Mouse (Mus musculus) brain, embryonic 18.5 days (tissue): ENCODE results near the gene Col2a1.

ENCODE experiments used
- DNase-seq: peaks from one replicate; pipeline ENCODE4 v3.0.0-alpha.2; 2012; ENCODE audit warnings: low read depth, low spot score

The Col2a1 gene

GRCm38 (mm10) chr15:98002991-98003821, 1.3 kb downstream of the Col2a1 start:
- DNase-seq, result no peak

GRCm38 (mm10) chr15:98002113-98002990, 2.1 kb downstream of the Col2a1 start:
- no peak for DNase-seq

DNA sequence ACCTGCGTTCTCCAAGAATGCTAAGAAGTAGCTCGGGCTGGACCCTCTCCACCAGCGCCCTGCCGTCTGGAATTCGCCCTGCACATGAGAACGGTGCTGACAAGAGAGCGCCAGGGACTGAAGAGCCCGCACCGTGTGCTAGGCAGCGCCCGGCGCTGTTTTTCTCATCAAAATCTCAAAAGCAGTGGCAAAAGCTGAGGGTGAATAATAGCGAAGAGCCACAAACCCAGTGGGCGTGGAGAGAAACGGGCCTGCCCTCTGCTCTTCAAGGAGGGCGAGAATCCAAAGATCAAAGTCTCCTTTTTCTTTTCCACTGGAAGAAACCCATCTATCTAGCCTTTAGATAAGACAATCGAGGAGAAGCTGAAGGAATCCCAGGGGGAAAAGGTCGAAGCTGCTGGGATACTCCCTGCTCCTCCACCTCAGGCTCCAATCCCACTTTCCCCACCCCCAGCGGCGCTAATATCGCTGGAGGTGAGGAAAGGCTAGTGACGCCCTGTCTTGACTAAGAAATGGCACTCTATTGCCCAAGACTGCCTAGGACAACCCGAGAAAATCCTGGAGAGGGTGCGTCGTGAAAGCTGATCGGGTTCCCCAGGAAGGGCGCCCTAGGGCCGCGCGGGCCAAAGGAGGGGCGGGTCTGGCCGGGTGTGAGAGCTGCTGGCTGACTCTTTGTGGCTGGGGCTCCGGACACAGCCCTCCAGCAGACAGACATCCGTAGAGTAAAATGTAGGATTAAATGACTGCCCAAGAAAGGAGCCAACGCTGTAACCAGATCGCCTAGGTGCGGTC, 3.0 kb downstream of the Col2a1 start:
- DNase-seq, result no peak

- DNase-seq, result no peak
These were observed 4.5 kb downstream of the Col2a1 start for GRCm38 (mm10) chr15:97999991-98000390.

DNA sequence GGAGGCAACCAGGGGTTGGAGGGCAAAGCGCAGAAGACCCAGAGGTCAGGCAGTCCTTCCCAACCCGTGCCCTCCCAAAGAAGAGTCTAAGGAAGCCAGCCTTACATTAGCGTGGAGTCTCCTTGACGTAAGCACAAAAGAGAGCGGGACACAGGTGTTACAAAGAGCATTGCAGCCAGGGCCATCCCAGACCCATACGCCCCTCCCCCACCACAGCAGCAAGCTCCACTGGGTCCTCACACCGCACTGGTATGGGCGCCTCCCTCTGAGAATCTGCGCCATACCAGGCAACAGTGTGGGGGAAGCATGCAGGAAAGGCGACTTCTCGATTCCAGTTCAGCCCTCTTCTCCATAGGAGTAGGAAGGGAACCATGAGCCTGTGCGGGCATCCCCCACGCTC, 4.9 kb downstream of the Col2a1 start:
- DNase-seq, result no peak

DNA sequence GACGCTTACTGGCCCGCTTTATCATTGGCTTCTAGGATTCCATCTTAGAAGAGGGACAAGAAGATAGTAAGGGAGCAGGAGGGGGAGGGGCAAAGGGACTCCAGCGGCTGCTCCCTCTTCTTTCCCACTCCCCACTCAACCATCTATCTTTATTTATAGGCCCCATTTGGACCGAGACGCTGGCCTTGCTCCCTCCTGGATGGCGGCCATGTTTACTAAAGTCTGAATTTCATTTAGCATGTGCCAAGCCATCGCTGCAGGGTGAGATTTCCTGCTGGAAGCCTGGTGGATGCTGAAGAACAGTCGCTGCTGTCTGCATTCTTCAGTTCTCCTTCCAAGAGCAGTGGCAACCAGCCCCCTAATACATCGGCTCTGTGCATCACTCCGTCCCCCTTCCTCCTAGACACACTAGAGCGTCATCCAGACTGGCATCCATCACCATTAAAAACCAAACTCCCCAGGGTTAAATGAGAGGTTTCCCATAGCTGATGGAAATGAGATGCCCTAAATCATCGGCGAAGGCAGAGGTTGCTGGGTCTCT, 7.7 kb downstream of the Col2a1 start:
- peak; percentile 64 for DNase-seq

DNA sequence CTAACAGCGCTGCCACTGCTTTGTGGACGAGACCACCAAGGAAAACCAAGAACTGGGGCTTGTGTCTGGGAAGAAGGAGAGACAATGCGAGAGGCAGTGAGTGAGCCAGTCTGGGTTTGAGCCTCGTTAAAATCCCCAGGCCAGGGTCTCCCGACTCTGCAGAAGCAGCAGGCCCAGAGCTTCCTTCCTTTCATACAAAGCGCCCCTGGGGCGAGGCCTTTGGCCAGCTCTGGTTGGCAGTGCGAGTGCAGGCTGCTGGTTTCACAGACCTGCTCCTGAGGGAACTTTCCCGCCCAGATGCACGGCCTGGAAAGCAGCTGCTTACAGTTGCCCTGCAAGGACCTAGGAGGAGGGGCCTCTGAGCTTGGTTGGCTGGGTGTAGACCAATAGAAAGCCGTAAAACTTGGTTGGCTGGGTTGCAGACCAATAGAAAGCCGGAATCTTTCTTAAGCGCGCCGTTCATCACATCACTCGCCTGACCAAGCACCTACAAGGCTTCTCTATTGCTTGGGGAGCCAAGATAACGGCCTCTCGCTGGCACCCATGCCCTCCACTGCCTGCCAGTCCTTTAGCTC, 11.7 kb downstream of the Col2a1 start:
- peak; percentile 90 for DNase-seq

DNA sequence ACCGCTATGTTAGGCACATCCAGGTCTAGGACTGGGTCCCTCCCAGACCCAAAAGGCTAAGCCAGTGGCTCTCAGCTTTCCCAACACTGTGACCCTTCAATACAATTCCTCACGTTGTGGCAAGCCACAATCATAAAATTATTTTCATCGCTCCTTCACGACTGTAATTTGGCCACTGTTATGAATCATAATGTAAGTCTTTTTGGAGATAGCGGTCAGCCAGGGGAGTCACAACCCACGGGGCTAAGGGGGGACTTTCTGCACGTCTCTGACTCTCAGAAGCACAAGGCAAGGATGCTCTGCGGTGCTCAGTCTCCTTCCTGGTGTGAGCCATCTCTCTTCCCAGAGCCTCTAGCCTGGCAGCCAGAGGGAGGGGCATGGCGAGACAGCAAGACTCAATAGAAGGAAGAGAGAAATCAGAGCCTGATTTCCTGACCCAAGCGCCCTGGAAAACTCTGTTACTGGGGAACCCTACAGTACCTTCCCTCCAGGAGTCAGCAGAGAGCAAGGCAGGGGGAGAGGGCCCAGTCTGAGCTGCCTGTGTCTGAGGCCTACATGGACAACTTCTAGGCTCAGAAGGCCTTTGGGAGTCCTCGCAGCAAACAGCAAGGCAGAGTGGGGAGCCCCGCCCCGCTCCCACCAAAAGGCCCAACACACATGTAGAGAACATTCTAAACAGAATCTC, 12.3 kb downstream of the Col2a1 start:
- DNase-seq, result no peak

GRCm38 (mm10) chr15:97991285-97991895, 13.1 kb downstream of the Col2a1 start:
- DNase-seq, result no peak

GRCm38 (mm10) chr15:97990721-97991120, 13.8 kb downstream of the Col2a1 start:
- DNase-seq, result no peak

DNA sequence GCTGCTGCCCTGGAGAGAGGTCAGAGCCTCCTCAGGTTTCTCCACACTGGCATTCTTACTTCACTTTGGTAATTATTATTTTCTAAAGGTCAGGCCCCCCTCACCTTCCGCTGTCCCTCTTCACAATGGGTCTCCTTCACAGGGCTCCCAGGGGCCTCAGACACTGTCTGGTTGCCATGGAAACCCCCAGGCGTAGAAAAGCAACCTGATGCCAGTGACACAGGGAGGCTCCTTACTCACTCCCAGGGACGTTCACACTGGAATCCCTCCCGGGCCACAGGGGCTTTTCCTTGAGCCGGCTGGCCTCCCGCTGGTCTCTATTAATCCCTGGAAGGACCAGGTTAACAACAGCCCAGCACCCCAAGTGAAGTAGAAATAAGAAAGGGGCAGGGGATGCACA, 14.4 kb downstream of the Col2a1 start:
- DNase-seq, result no peak

GRCm38 (mm10) chr15:97989544-97989943, 15.0 kb downstream of the Col2a1 start:
- DNase-seq, result no peak

- no peak for DNase-seq
These were observed 22.9 kb downstream of the Col2a1 start for GRCm38 (mm10) chr15:97981560-97981959.

GRCm38 (mm10) chr15:97973248-97974005, 31.1 kb downstream of the Col2a1 start:
- DNase-seq, result no peak

- no peak for DNase-seq
These were observed 31.9 kb downstream of the Col2a1 start for GRCm38 (mm10) chr15:97972580-97972979.

DNA sequence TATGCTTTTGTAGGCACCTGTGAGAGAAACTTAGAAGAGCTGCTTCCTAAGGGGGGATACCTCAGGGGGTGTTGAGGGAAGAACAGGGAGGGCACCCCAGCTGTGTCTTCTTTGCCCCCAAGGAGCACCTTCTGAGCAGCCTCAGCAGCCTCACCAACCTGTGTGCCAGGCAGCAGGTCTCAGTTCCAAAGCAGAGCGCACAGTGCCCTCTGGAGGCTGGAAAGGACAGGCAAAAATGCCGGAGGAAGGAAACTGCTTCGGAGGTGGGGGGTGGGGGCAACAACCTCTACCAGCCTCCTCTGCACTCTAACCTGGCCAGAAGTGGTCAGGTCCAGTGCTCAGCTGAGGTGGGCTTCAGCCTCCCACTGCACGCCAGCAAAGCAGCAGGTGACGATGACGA, 34.2 kb downstream of the Col2a1 start:
- DNase-seq, result no peak

- DNase-seq, result no peak
These were observed 39.0 kb downstream of the Col2a1 start for GRCm38 (mm10) chr15:97965311-97966045.

DNA sequence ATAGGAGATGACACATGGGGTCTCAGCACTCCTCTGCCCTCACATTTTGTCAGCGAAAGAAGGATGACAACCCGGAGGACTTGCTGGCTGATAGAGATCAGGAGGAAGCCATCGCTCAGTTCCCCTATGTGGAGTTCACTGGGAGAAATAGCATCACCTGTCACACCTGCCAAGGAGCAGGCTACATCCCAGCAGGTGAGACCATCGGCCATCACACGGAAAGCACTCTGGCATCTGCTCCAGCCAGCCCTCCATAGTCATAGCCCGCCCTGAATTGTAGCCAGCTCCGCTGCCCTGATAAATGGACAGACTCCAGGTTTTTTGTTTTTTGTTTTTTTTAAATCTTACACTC, 39.7 kb downstream of the Col2a1 start:
- DNase-seq, result no peak
